Mouse (Mus musculus) ovary, postnatal 36 days (tissue): ENCODE measurements around the gene Zfyve19.

Experiments used
- DNase-seq: peaks from one replicate; pipeline ENCODE4 v3.0.0; 2022; ENCODE audit warnings: low spot score, mixed read lengths

Zfyve19 gene

GRCm38 (mm10) chr2:119250826-119251478 lies 42.5 kb downstream of the Zfyve19 start:
- peak; percentile 81 for DNase-seq

DNA sequence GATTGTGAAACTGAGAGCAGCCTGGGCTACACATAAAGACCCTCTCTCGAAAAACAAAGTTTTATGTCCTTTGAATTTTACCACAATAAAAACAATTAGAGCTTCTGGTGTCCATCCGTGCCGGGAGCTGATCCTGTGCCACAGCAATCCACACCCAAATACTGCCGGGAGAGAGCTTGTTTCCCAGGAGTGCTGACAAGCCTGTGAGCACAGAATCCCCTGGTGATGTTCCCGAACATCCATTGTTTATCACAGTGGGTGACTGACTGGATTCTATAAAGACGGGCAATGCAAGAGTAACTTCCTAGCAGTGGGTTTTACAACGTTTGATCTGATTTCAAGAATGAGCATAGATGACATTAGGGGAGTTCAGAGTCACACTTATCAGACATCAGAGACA lies 46.6 kb downstream of the Zfyve19 start:
- DNase-seq: no peak

DNA sequence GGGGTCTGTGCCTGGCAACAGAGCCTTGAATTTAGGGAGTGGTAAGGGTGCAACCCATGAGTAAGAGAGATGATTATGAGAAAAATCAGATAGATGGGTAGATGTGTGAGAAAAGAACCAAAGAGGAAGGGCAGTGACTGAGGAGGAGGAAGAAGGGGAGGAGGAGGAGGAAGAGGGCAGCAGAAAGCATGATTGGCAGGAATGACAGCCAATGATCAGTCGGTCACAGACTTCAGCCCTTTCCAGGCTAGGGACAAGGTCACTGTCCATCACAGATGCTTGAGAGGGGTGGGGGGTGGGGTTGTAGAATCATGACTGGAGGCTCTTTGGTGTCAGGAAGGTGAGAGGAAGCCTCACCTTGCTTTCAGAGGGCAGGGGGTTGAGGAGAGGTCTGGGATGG lies 52.1 kb downstream of the Zfyve19 start:
- DNase-seq: no peak

DNA sequence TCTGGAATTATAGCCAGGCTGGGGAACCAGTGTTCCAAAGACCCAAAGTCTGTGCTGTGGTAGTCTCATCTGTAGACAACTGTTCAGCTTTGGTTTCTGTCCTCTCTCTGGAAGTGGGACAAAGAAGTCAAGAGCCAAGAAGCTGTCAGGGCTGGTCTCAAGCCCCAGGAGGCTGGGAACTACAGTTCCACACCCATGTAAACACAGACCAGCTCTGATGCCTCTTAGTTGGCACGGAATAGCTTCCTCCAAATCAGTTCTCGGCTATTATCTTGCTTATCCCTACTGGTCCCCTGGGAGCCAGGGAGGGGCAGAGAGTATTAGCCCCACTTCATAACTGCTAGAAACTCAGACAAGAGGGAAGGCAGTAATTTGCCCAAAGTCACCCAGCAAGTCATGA lies 52.9 kb downstream of the Zfyve19 start:
- DNase-seq: no peak

- peak; percentile 70 for DNase-seq
These were observed 54.6 kb downstream of the Zfyve19 start for GRCm38 (mm10) chr2:119262978-119263377.

GRCm38 (mm10) chr2:119263813-119264212 lies 55.4 kb downstream of the Zfyve19 start:
- DNase-seq: no peak
